Mouse (Mus musculus): ENCODE data around the gene Lhfpl2. TPM values are rescaled to one million over a fixed set of nuclear protein-coding genes. Genes with fewer than 3 reads are reported as not detected.
"Not testable (repeated sequence)": the region's sequence is repeated elsewhere in the genome, so short reads cannot be mapped to it uniquely, and the experiment has no call there.

The Lhfpl2 gene
- 24.2 and 24.7 TPM in 2 replicates for polyA plus RNA-seq (2014; fragmentation: Nextera tagmentation; extraction: Ambion mirVana)

GRCm38 (mm10) chr13:94057563-94058560, at the start of gene Lhfpl2:
Gene Lhfpl2, plus strand, starts transcription at chr13:94057796.
- Histone ChIP-seq H3K4me1 (replicated peaks; ENCODE audit: control insufficient read depth, insufficient read depth, low read length) (0 out of 2 replicates have a peak, but pooled peaks cover 3% of the 10 kb centered on the region), H3K4me2 (ENCODE audit: low read depth, low read length, severe bottlenecking) (peak within 1 kb of the TSS; percentile 97), H3K9ac (ENCODE audit: low read length) (peak within 1 kb of the TSS; percentile 83), H3K36me3 (ENCODE audit: control insufficient read depth, insufficient read depth, low read length) (no peaks in the 10 kb centered on the region), H3K9me3 (ENCODE audit: control insufficient read depth, low read length) (no peaks in the 10 kb centered on the region; the same call in 1 of the 2 replicates), H3K27ac (ENCODE audit: low read depth, low read length) (0 out of 2 replicates have a peak within 1 kb of the TSS, but pooled peaks have one; percentile 31), H3K27me3 (ENCODE audit: control insufficient read depth, insufficient read depth, low read length) (peaks cover 3% of the 10 kb centered on the region; the same call in 1 of the 2 replicates), H3K4me3 (ENCODE audit: low read depth, low read length) (peak within 1 kb of the TSS; percentile 75)
- peak; percentile 89 for DNase-seq (ENCODE audit: low spot score)
- under 1% methylated on average over 81 of the region's 85 CpGs for WGBS
- ATAC-seq (replicated peaks; ENCODE audit: low FRiP score) = peak; percentile 88

- no peak overlapping the region for H3K4me2 ChIP-seq (ENCODE audit: low read depth, low read length, severe bottlenecking)
- H3K4me3 ChIP-seq (ENCODE audit: low read depth, low read length) = no peak overlapping the region
- H3K27ac ChIP-seq (ENCODE audit: low read depth, low read length) = no peak overlapping the region
- DNase-seq (ENCODE audit: low spot score) = no peak
- no peaks in the 10 kb centered on the region for H3K27me3 ChIP-seq (ENCODE audit: control insufficient read depth, insufficient read depth, low read length)
- WGBS = 87% methylated on average over 4 of the region's 4 CpGs
- no peaks in the 10 kb centered on the region for H3K4me1 ChIP-seq (replicated peaks; ENCODE audit: control insufficient read depth, insufficient read depth, low read length)
- no peaks in the 10 kb centered on the region for H3K9me3 ChIP-seq (ENCODE audit: control insufficient read depth, low read length)
- H3K9ac ChIP-seq (ENCODE audit: low read length) = no peak overlapping the region
- no peaks in the 10 kb centered on the region for H3K36me3 ChIP-seq (ENCODE audit: control insufficient read depth, insufficient read depth, low read length)
- ATAC-seq (replicated peaks; ENCODE audit: low FRiP score) = no peak
Measured at GRCm38 (mm10) chr13:94011996-94012575, 45.5 kb upstream of the Lhfpl2 start.

DNA sequence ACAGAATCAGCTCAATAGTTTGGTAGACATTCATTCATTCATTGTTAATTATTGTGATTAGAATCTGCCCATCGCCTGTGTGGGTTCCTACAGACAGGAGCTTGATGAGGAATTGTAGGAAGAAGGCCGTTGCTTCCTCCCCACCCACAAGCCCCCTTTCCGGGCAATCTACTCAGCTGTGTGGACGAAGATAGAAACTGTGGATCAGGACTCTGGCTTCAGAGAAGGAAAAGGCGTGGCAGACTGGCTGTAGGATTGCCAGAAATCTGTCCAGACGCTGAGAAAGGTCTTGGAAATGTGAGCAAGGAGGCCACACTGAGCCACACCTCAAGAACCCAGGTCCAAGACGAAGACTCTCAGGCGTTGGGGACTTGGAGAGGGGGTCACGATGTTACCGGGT, 43.6 kb upstream of the Lhfpl2 start:
- no peak for DNase-seq (ENCODE audit: low spot score)
- Histone ChIP-seq H3K4me2 (ENCODE audit: low read depth, low read length, severe bottlenecking) (no peak overlapping the region), H3K36me3 (ENCODE audit: control insufficient read depth, insufficient read depth, low read length) (no peaks in the 10 kb centered on the region), H3K27ac (ENCODE audit: low read depth, low read length) (no peak overlapping the region), H3K9ac (ENCODE audit: low read length) (no peak overlapping the region), H3K4me1 (replicated peaks; ENCODE audit: control insufficient read depth, insufficient read depth, low read length) (no peaks in the 10 kb centered on the region), H3K9me3 (ENCODE audit: control insufficient read depth, low read length) (no peaks in the 10 kb centered on the region), H3K4me3 (ENCODE audit: low read depth, low read length) (no peak overlapping the region), H3K27me3 (ENCODE audit: control insufficient read depth, insufficient read depth, low read length) (no peaks in the 10 kb centered on the region)
- ATAC-seq (replicated peaks; ENCODE audit: low FRiP score) = no peak
- 87% methylated on average over 10 of the region's 10 CpGs for WGBS

- H3K27me3 ChIP-seq (ENCODE audit: control insufficient read depth, insufficient read depth, low read length); H3K36me3 ChIP-seq (ENCODE audit: control insufficient read depth, insufficient read depth, low read length); H3K4me2 ChIP-seq (ENCODE audit: low read depth, low read length, severe bottlenecking); H3K9me3 ChIP-seq (ENCODE audit: control insufficient read depth, low read length); H3K4me3 ChIP-seq (ENCODE audit: low read depth, low read length); H3K9ac ChIP-seq (ENCODE audit: low read length); H3K27ac ChIP-seq (ENCODE audit: low read depth, low read length); ATAC-seq (replicated peaks; ENCODE audit: low FRiP score); H3K4me1 ChIP-seq (replicated peaks; ENCODE audit: control insufficient read depth, insufficient read depth, low read length); DNase-seq (ENCODE audit: low spot score): not testable (repeated sequence)
- WGBS = 81% methylated on average over 7 of the region's 13 CpGs
Measured at GRCm38 (mm10) chr13:94024575-94024974, 33.0 kb upstream of the Lhfpl2 start.

DNA sequence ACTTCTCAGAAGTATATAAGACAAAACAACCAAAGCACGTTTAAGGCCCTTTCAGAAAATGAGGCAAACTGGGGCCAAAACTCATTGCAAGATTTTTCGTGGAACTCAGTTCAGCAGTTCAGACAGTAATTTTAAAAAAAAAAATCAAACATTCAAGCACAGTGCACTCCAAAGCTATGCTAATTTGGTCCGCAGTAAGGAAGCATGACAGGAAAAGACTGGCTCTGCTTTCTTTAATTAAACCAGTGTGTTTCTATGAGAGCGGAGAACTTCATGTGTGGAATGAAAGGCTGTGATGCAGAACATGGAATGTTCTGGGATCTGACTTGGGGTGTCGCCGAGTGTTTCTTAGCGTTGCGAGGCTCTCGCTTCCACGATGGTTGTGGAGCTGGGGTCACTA, 28.4 kb upstream of the Lhfpl2 start:
- ATAC-seq (replicated peaks; ENCODE audit: low FRiP score) (no peak), DNase-seq (ENCODE audit: low spot score) (no peak)
- 87% methylated on average over 10 of the region's 10 CpGs for WGBS

GRCm38 (mm10) chr13:94030551-94030950, 27.0 kb upstream of the Lhfpl2 start:
- H3K27ac ChIP-seq (ENCODE audit: low read depth, low read length) = no peak overlapping the region
- 78% methylated on average over 2 of the region's 2 CpGs for WGBS
- ATAC-seq (replicated peaks; ENCODE audit: low FRiP score) = no peak

More for the DNA sequence above, 28.4 kb upstream of the Lhfpl2 start:
- H3K36me3 ChIP-seq (ENCODE audit: control insufficient read depth, insufficient read depth, low read length) = no peaks in the 10 kb centered on the region
- no peak overlapping the region for H3K4me2 ChIP-seq (ENCODE audit: low read depth, low read length, severe bottlenecking)
- H3K27me3 ChIP-seq (ENCODE audit: control insufficient read depth, insufficient read depth, low read length) = no peaks in the 10 kb centered on the region
- no peak overlapping the region for H3K27ac ChIP-seq (ENCODE audit: low read depth, low read length)
- H3K4me1 ChIP-seq (replicated peaks; ENCODE audit: control insufficient read depth, insufficient read depth, low read length) = no peaks in the 10 kb centered on the region
- H3K9ac ChIP-seq (ENCODE audit: low read length) = no peak overlapping the region
- no peak overlapping the region for H3K4me3 ChIP-seq (ENCODE audit: low read depth, low read length)
- H3K9me3 ChIP-seq (ENCODE audit: control insufficient read depth, low read length) = no peaks in the 10 kb centered on the region

GRCm38 (mm10) chr13:94037313-94038051, 20.1 kb upstream of the Lhfpl2 start:
- ATAC-seq (replicated peaks; ENCODE audit: low FRiP score) (no peak; the same call in 1 of the 2 replicates), DNase-seq (ENCODE audit: low spot score) (no peak)
- Histone ChIP-seq H3K4me1 (replicated peaks; ENCODE audit: control insufficient read depth, insufficient read depth, low read length) (no peaks in the 10 kb centered on the region), H3K4me3 (ENCODE audit: low read depth, low read length) (no peak overlapping the region), H3K9ac (ENCODE audit: low read length) (no peak overlapping the region), H3K27me3 (ENCODE audit: control insufficient read depth, insufficient read depth, low read length) (no peaks in the 10 kb centered on the region), H3K4me2 (ENCODE audit: low read depth, low read length, severe bottlenecking) (no peak overlapping the region), H3K9me3 (ENCODE audit: control insufficient read depth, low read length) (no peaks in the 10 kb centered on the region), H3K36me3 (ENCODE audit: control insufficient read depth, insufficient read depth, low read length) (no peaks in the 10 kb centered on the region), H3K27ac (ENCODE audit: low read depth, low read length) (no peak overlapping the region)
- 56% methylated on average over 6 of the region's 6 CpGs for WGBS

More at GRCm38 (mm10) chr13:94030551-94030950, 27.0 kb upstream of the Lhfpl2 start:
- Histone ChIP-seq H3K27me3 (ENCODE audit: control insufficient read depth, insufficient read depth, low read length) (no peaks in the 10 kb centered on the region), H3K9ac (ENCODE audit: low read length) (no peak overlapping the region), H3K4me2 (ENCODE audit: low read depth, low read length, severe bottlenecking) (no peak overlapping the region), H3K9me3 (ENCODE audit: control insufficient read depth, low read length) (no peaks in the 10 kb centered on the region), H3K36me3 (ENCODE audit: control insufficient read depth, insufficient read depth, low read length) (no peaks in the 10 kb centered on the region), H3K4me1 (replicated peaks; ENCODE audit: control insufficient read depth, insufficient read depth, low read length) (no peaks in the 10 kb centered on the region), H3K4me3 (ENCODE audit: low read depth, low read length) (no peak overlapping the region)
- no peak for DNase-seq (ENCODE audit: low spot score)

- Histone ChIP-seq H3K27ac (ENCODE audit: low read depth, low read length) (no peak overlapping the region), H3K4me1 (replicated peaks; ENCODE audit: control insufficient read depth, insufficient read depth, low read length) (no peaks in the 10 kb centered on the region), H3K4me2 (ENCODE audit: low read depth, low read length, severe bottlenecking) (no peak overlapping the region), H3K9ac (ENCODE audit: low read length) (no peak overlapping the region), H3K27me3 (ENCODE audit: control insufficient read depth, insufficient read depth, low read length) (no peaks in the 10 kb centered on the region), H3K36me3 (ENCODE audit: control insufficient read depth, insufficient read depth, low read length) (no peaks in the 10 kb centered on the region), H3K4me3 (ENCODE audit: low read depth, low read length) (no peak overlapping the region), H3K9me3 (ENCODE audit: control insufficient read depth, low read length) (no peaks in the 10 kb centered on the region)
- ATAC-seq (replicated peaks; ENCODE audit: low FRiP score) (no peak), DNase-seq (ENCODE audit: low spot score) (no peak)
- 40% methylated on average over 2 of the region's 2 CpGs for WGBS
Measured at GRCm38 (mm10) chr13:94038052-94038340, 19.6 kb upstream of the Lhfpl2 start.

All from forebrain, embryonic 11.5 days (tissue).